Mouse (Mus musculus): ENCODE data around the gene Zdhhc18. TPM values are rescaled to one million over a fixed set of nuclear protein-coding genes. Genes with fewer than 3 reads are reported as not detected.

The Zdhhc18 gene
- total RNA-seq, 2 experiments from 2014 or later, result 12.5 to 12.9 TPM

- no peak for ATAC-seq (replicated peaks; ENCODE audit: poor library complexity, severe bottlenecking)
Observed at GRCm38 (mm10) chr4:133631769-133632411, 18.1 kb downstream of the Zdhhc18 start.

GRCm38 (mm10) chr4:133631071-133631768, 18.7 kb downstream of the Zdhhc18 start:
- peak; percentile 70 for ATAC-seq (replicated peaks; ENCODE audit: poor library complexity, severe bottlenecking)

- no peak for ATAC-seq (replicated peaks; ENCODE audit: poor library complexity, severe bottlenecking)
Observed at GRCm38 (mm10) chr4:133630326-133630920, 19.5 kb downstream of the Zdhhc18 start.

- ATAC-seq (replicated peaks; ENCODE audit: poor library complexity, severe bottlenecking), result no peak
Observed at GRCm38 (mm10) chr4:133629191-133629590, 20.8 kb downstream of the Zdhhc18 start.

GRCm38 (mm10) chr4:133628517-133628916, 21.4 kb downstream of the Zdhhc18 start:
- no peak for ATAC-seq (replicated peaks; ENCODE audit: poor library complexity, severe bottlenecking)

GRCm38 (mm10) chr4:133627039-133627438, 22.9 kb downstream of the Zdhhc18 start:
- ATAC-seq (replicated peaks; ENCODE audit: poor library complexity, severe bottlenecking), result no peak

- ATAC-seq (replicated peaks; ENCODE audit: poor library complexity, severe bottlenecking), result no peak
Observed at GRCm38 (mm10) chr4:133626621-133627020, 23.3 kb downstream of the Zdhhc18 start.

- ATAC-seq (replicated peaks; ENCODE audit: poor library complexity, severe bottlenecking), result no peak
Observed at GRCm38 (mm10) chr4:133626221-133626620, 23.7 kb downstream of the Zdhhc18 start.

GRCm38 (mm10) chr4:133625621-133626071, 24.3 kb downstream of the Zdhhc18 start:
- peak; percentile 64 for ATAC-seq (replicated peaks; ENCODE audit: poor library complexity, severe bottlenecking)

GRCm38 (mm10) chr4:133624830-133625229, 25.1 kb downstream of the Zdhhc18 start:
- ATAC-seq (replicated peaks; ENCODE audit: poor library complexity, severe bottlenecking), result peak; percentile 63

- ATAC-seq (replicated peaks; ENCODE audit: poor library complexity, severe bottlenecking), result 0 out of 2 replicates have a peak, but pooled peaks have one; percentile 26
Observed at GRCm38 (mm10) chr4:133622161-133622695, 27.7 kb downstream of the Zdhhc18 start.

- ATAC-seq (replicated peaks; ENCODE audit: poor library complexity, severe bottlenecking), result no peak
Observed at GRCm38 (mm10) chr4:133620668-133621067, 29.3 kb downstream of the Zdhhc18 start.

GRCm38 (mm10) chr4:133619473-133620136, 30.3 kb downstream of the Zdhhc18 start:
- ATAC-seq (replicated peaks; ENCODE audit: poor library complexity, severe bottlenecking), result no peak

- ATAC-seq (replicated peaks; ENCODE audit: poor library complexity, severe bottlenecking), result no peak
Observed at GRCm38 (mm10) chr4:133617936-133618335, 32.0 kb downstream of the Zdhhc18 start.

- no peak for ATAC-seq (replicated peaks; ENCODE audit: poor library complexity, severe bottlenecking)
Observed at GRCm38 (mm10) chr4:133615416-133615815, 34.5 kb downstream of the Zdhhc18 start.

- ATAC-seq (replicated peaks; ENCODE audit: poor library complexity, severe bottlenecking), result no peak
Observed at GRCm38 (mm10) chr4:133614274-133614761, 35.6 kb downstream of the Zdhhc18 start.

GRCm38 (mm10) chr4:133613867-133614266, 36.1 kb downstream of the Zdhhc18 start:
- no peak for ATAC-seq (replicated peaks; ENCODE audit: poor library complexity, severe bottlenecking)

GRCm38 (mm10) chr4:133613026-133613425, 36.9 kb downstream of the Zdhhc18 start:
- no peak for ATAC-seq (replicated peaks; ENCODE audit: poor library complexity, severe bottlenecking)

- no peak for ATAC-seq (replicated peaks; ENCODE audit: poor library complexity, severe bottlenecking)
Observed at GRCm38 (mm10) chr4:133612416-133612815, 37.5 kb downstream of the Zdhhc18 start.

GRCm38 (mm10) chr4:133611815-133612214, 38.1 kb downstream of the Zdhhc18 start:
- no peak for ATAC-seq (replicated peaks; ENCODE audit: poor library complexity, severe bottlenecking)
